Mouse (Mus musculus): ENCODE data around the gene Rab34. TPM values are rescaled to one million over a fixed set of nuclear protein-coding genes. Genes with fewer than 3 reads are reported as not detected.

Rab34 gene
- polyA plus RNA-seq, 1 experiment from 2014 or later, result 59.0 TPM

- H3K36me3 ChIP-seq (ENCODE audit: control insufficient read depth, insufficient read depth, low read length), result peaks cover 6% of the 10 kb centered on the region; the same call in 1 of the 2 replicates
- peak; percentile 88 for DNase-seq (ENCODE audit: low spot score)
- no peaks in the 10 kb centered on the region for H3K9me3 ChIP-seq (ENCODE audit: control insufficient read depth, low read length)
- peak overlapping the region; percentile 93 for H3K9ac ChIP-seq (ENCODE audit: low read length)
- peak overlapping the region; percentile 89 for H3K4me2 ChIP-seq (replicated peaks; ENCODE audit: low read depth)
- H3K4me1 ChIP-seq (replicated peaks; ENCODE audit: control insufficient read depth, insufficient read depth), result peaks cover 8% of the 10 kb centered on the region
- WGBS, result 2% methylated on average over 16 of the region's 16 CpGs
- H3K27me3 ChIP-seq (ENCODE audit: control insufficient read depth, insufficient read depth, low read length), result no peaks in the 10 kb centered on the region
- peak; percentile 74 for ATAC-seq (ENCODE audit: low FRiP score, low TSS enrichment)
- TF ChIP-seq CTCF (IDR thresholded peaks at IDR 0.05; ENCODE audit: low read depth) (no peak), EP300 (optimal IDR thresholded peaks at IDR 0.05) (no peak)
- H3K4me3 ChIP-seq (ENCODE audit: low read depth, low read length), result peak overlapping the region; percentile 88
- peak overlapping the region; percentile 97 for H3K27ac ChIP-seq (replicated peaks)
Observed at GRCm38 (mm10) chr11:78165761-78166109, 22.5 kb upstream of the Rab34 start.

GRCm38 (mm10) chr11:78166161-78166560 lies 22.1 kb upstream of the Rab34 start:
- Histone ChIP-seq H3K4me2 (replicated peaks; ENCODE audit: low read depth) (peak overlapping the region; percentile 89), H3K27ac (replicated peaks) (peak overlapping the region; percentile 97), H3K27me3 (ENCODE audit: control insufficient read depth, insufficient read depth, low read length) (no peaks in the 10 kb centered on the region), H3K9ac (ENCODE audit: low read length) (peak overlapping the region; percentile 93; the same call in 1 of the 2 replicates), H3K4me3 (ENCODE audit: low read depth, low read length) (peak overlapping the region; percentile 88), H3K36me3 (ENCODE audit: control insufficient read depth, insufficient read depth, low read length) (peaks cover 2% of the 10 kb centered on the region; the same call in 1 of the 2 replicates), H3K9me3 (ENCODE audit: control insufficient read depth, low read length) (no peaks in the 10 kb centered on the region), H3K4me1 (replicated peaks; ENCODE audit: control insufficient read depth, insufficient read depth) (peaks cover 8% of the 10 kb centered on the region)
- TF ChIP-seq CTCF (IDR thresholded peaks at IDR 0.05; ENCODE audit: low read depth) (no peak), EP300 (optimal IDR thresholded peaks at IDR 0.05) (no peak)
- 40% methylated on average over 4 of the region's 4 CpGs for WGBS
- peak; percentile 17 for DNase-seq (ENCODE audit: low spot score)
- no peak for ATAC-seq (ENCODE audit: low FRiP score, low TSS enrichment)

- Histone ChIP-seq H3K9me3 (ENCODE audit: control insufficient read depth, low read length) (no peaks in the 10 kb centered on the region), H3K4me3 (ENCODE audit: low read depth, low read length) (no peak overlapping the region), H3K36me3 (ENCODE audit: control insufficient read depth, insufficient read depth, low read length) (peaks cover 2% of the 10 kb centered on the region; the same call in 1 of the 2 replicates), H3K9ac (ENCODE audit: low read length) (no peak overlapping the region; the same call in 1 of the 2 replicates), H3K4me2 (replicated peaks; ENCODE audit: low read depth) (no peak overlapping the region), H3K27me3 (ENCODE audit: control insufficient read depth, insufficient read depth, low read length) (no peaks in the 10 kb centered on the region), H3K4me1 (replicated peaks; ENCODE audit: control insufficient read depth, insufficient read depth) (peaks cover 8% of the 10 kb centered on the region), H3K27ac (replicated peaks) (peak overlapping the region; percentile 97)
- TF ChIP-seq CTCF (IDR thresholded peaks at IDR 0.05; ENCODE audit: low read depth) (no peak), EP300 (optimal IDR thresholded peaks at IDR 0.05) (no peak)
- WGBS, result 65% methylated on average over 6 of the region's 6 CpGs
- peak; percentile 58 for DNase-seq (ENCODE audit: low spot score)
- no peak for ATAC-seq (ENCODE audit: low FRiP score, low TSS enrichment)
Observed at GRCm38 (mm10) chr11:78166640-78167039, 21.6 kb upstream of the Rab34 start.

GRCm38 (mm10) chr11:78167257-78167959 lies 20.8 kb upstream of the Rab34 start:
- H3K4me3 ChIP-seq (ENCODE audit: low read depth, low read length), result no peak overlapping the region
- no peaks in the 10 kb centered on the region for H3K36me3 ChIP-seq (ENCODE audit: control insufficient read depth, insufficient read depth, low read length)
- peak overlapping the region; percentile 76; the same call in 1 of the 2 replicates for H3K27ac ChIP-seq (replicated peaks)
- no peak overlapping the region for H3K4me2 ChIP-seq (replicated peaks; ENCODE audit: low read depth)
- TF ChIP-seq CTCF (IDR thresholded peaks at IDR 0.05; ENCODE audit: low read depth) (no peak), EP300 (optimal IDR thresholded peaks at IDR 0.05) (no peak)
- no peaks in the 10 kb centered on the region for H3K27me3 ChIP-seq (ENCODE audit: control insufficient read depth, insufficient read depth, low read length)
- no peaks in the 10 kb centered on the region for H3K9me3 ChIP-seq (ENCODE audit: control insufficient read depth, low read length)
- no peak for DNase-seq (ENCODE audit: low spot score)
- WGBS, result 92% methylated on average over 14 of the region's 14 CpGs
- H3K4me1 ChIP-seq (replicated peaks; ENCODE audit: control insufficient read depth, insufficient read depth), result peaks cover 4% of the 10 kb centered on the region; the same call in 1 of the 2 replicates
- H3K9ac ChIP-seq (ENCODE audit: low read length), result no peak overlapping the region
- no peak for ATAC-seq (ENCODE audit: low FRiP score, low TSS enrichment)

DNA sequence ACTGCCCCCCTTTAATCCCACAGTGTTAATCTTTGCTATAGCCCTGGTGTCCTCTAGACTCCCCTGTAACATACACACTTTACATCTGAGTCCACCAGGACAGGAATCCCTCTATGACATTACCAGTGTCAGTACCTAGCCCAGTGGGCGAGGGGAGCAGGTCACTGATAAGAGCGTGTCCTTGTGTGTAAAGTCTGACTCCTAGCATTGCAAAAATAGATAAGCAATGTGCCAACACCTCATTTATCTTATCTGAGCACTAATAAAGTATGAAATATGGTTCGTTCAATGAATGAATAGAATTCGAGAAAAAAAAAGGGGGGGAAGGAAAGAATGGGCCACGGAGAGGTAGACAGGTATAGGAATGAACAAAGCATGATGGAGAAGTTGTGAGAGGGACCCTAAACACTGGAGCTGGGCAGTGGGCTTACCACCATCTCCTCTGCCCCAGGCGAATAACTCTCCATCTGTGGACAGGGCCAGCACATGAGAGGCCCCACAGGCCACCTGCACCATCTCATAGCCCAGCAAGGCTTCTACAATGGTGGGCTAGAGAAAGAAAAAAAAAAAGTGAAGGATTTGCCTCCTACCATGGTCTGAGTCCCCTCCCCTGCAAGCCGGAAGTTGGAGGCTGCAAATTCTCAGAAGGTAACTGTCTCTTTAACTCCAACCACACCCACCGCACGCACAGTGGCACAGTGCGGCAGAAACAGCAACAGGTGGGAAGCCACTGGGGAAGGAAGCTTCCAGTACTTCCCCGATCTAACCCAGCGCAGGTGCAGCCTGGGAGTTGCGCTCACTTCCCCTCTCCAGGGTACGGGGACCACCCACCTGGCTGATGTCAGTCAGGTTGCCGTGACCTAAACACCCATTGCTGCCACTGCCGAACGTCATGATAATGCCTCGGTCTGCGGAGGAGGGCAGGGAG lies 19.4 kb upstream of the Rab34 start:
- peak; percentile 72 for DNase-seq (ENCODE audit: low spot score)
- 47% methylated on average over 19 of the region's 19 CpGs for WGBS
- peak; percentile 15; the same call in 1 of the 2 replicates for ATAC-seq (ENCODE audit: low FRiP score, low TSS enrichment)
- no peaks in the 10 kb centered on the region for H3K4me1 ChIP-seq (replicated peaks; ENCODE audit: control insufficient read depth, insufficient read depth)
- H3K4me3 ChIP-seq (ENCODE audit: low read depth, low read length), result no peak overlapping the region
- 0 out of 2 replicates have a peak overlapping the region, but pooled peaks have one; percentile 45 for H3K27ac ChIP-seq (replicated peaks)
- H3K27me3 ChIP-seq (ENCODE audit: control insufficient read depth, insufficient read depth, low read length), result no peaks in the 10 kb centered on the region
- no peaks in the 10 kb centered on the region for H3K36me3 ChIP-seq (ENCODE audit: control insufficient read depth, insufficient read depth, low read length)
- 0 out of 2 replicates have a peak overlapping the region, but pooled peaks have one; percentile 32 for H3K4me2 ChIP-seq (replicated peaks; ENCODE audit: low read depth)
- no peak overlapping the region for H3K9ac ChIP-seq (ENCODE audit: low read length)
- TF ChIP-seq CTCF (IDR thresholded peaks at IDR 0.05; ENCODE audit: low read depth) (no peak), EP300 (optimal IDR thresholded peaks at IDR 0.05) (no peak)
- H3K9me3 ChIP-seq (ENCODE audit: control insufficient read depth, low read length), result no peaks in the 10 kb centered on the region
